Mouse (Mus musculus): ENCODE measurements at regions not wholly inside any gene's neighbourhood (a gene's known extent, or its start where the extent isn't known, plus 50 kb on each side); places are given as distances from the start of the nearest gene placed in this dataset.

DNA sequence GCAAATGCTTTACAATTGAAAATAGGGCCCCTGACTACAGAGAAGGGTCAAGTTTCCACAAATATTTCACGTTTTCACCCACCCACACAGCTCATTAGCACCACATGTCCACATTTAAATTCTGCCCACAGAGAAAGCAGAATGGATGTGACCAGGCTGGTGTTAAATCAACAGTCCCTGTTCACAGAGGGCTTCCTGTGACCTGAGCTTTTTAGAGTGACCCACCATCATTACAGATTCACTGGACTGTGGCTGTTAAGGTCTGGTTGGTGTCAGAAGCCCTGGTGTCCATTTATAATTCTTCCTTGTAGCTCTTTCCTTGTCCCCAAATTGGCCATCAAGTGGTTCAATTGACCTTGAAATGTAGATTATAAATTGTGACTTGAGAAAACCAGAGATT lies 553.2 kb upstream of the Auts2 start:
- TF ChIP-seq CTCF (IDR thresholded peaks at IDR 0.05; ENCODE audit: extremely low read depth, insufficient read depth, insufficient read length, insufficient replicate concordance) (no peak), POLR2A (IDR thresholded peaks at IDR 0.05; ENCODE audit: low read depth, low read length) (no peak)
